Mouse (Mus musculus) ES-Bruce4 (cell line): ENCODE measurements at regions not wholly inside any gene's neighbourhood (a gene's known extent, or its start where the extent isn't known, plus 50 kb on each side); places are given as distances from the start of the nearest gene placed in this dataset.

Source experiments
- CTCF ChIP-seq: IDR thresholded peaks from one replicate; pipeline ENCODE4 v1.8.1; 2011; ENCODE audit warnings: low read depth, low read length
- EP300 ChIP-seq: IDR thresholded peaks from 2 replicates; pipeline ENCODE4 v1.6.1; 2011; ENCODE audit warnings: low read depth, low read length; ENCODE audit not compliant: insufficient read depth
- POLR2A ChIP-seq: IDR thresholded peaks from one replicate; pipeline ENCODE4 v1.8.1; 2011; ENCODE audit warnings: low read length; ENCODE audit not compliant: insufficient read depth

DNA sequence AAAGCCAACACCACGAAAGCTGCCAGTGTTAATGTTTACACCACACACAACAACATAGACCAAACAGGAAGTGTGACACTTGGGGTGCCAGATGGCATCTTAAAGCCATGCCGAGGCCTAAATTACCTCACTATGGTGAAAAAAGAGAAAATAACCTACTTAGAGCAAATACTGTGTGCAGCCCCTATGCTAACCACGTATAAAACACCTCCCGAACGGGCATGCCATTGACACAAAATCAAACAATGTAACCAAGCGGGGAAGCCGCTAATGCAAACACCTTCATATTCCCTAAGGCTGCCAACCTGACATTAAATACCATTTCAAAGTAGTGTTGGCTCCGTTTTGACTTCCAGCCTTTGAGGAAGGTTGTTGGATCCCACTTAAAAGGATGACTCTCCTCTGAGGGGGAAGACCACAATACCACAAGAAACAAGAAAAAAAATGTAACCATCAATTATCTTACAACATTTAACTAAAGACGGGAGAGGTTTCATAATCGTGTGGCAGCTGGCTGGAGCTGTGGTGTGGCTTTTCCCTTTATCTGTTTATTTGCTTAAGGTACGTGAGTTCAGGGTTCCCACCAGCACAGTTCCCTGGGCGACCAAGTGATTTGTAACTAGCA, 96.1 kb upstream of the Lef1 start:
- TF ChIP-seq POLR2A (no peak), CTCF (no peak), EP300 (no peak)
